Mouse (Mus musculus): Measurements from ENCODE around the gene H2al1o.
"Not testable (repeated sequence)": the region's sequence is repeated elsewhere in the genome, so short reads cannot be mapped to it uniquely, and the experiment has no call there.

H2al1o gene

GRCm38 (mm10) chrX:9572309-9572708 is at the start of gene H2al1o:
Gene H2al1o, minus strand, starts transcription at chrX:9572409.
- not testable (repeated sequence) for DNase-seq (ENCODE audit: low read depth)

- not testable (repeated sequence) for DNase-seq (ENCODE audit: low read depth)
These were observed 25.8 kb upstream of the H2al1o start for GRCm38 (mm10) chrX:9598036-9598435.

GRCm38 (mm10) chrX:9536881-9537280 is 35.3 kb downstream of the H2al1o start:
- DNase-seq (ENCODE audit: low read depth), result no peak
